Mouse (Mus musculus) stomach, embryonic 16.5 days (tissue): ENCODE results near the gene Rps24. TPM values are rescaled to one million over a fixed set of nuclear protein-coding genes. Genes with fewer than 3 reads are reported as not detected.

Experiments
- ATAC-seq: fragments of 200-750 bp; cut with Nextera tagmentation; 2 replicates; pipeline ENCODE4 v1.8.0; 2017; ENCODE audit warnings: moderate number of reproducible peaks, moderate TSS enrichment; ENCODE audit not compliant: insufficient read depth, low FRiP score
- H3K27ac ChIP-seq: fragments of 300-500 bp; sonication (generic); 2 replicates; pipeline ENCODE4 v1.5.1; 2014; ENCODE audit warnings: low read length
- H3K27me3 ChIP-seq: fragments of 300-500 bp; sonication (generic); 2 replicates; pipeline ENCODE4 v1.6.1; 2014; ENCODE audit warnings: low read length, control low read depth, mixed read lengths; ENCODE audit not compliant: control insufficient read depth, insufficient read depth
- H3K36me3 ChIP-seq: fragments of 300-500 bp; sonication (generic); 2 replicates; pipeline ENCODE4 v1.6.1; 2014; ENCODE audit warnings: low read length; ENCODE audit not compliant: control insufficient read depth, insufficient read depth
- H3K4me1 ChIP-seq: fragments of 300-500 bp; sonication (generic); 2 replicates; pipeline ENCODE4 v1.6.1; 2014; ENCODE audit warnings: low read length, control low read depth, mixed read lengths; ENCODE audit not compliant: control insufficient read depth, insufficient read depth
- H3K4me2 ChIP-seq: fragments of 300-500 bp; sonication (generic); 2 replicates; pipeline ENCODE4 v1.6.1; 2014; ENCODE audit warnings: low read depth, low read length, mixed read lengths
- H3K4me3 ChIP-seq: fragments of 300-500 bp; sonication (generic); replicated peaks from 2 replicates; pipeline ENCODE4 v1.5.1; 2014; ENCODE audit warnings: mild to moderate bottlenecking, low read length
- H3K9ac ChIP-seq: fragments of 300-500 bp; sonication (generic); 2 replicates; pipeline ENCODE4 v1.6.1; 2014; ENCODE audit warnings: low read length
- H3K9me3 ChIP-seq: fragments of 300-500 bp; sonication (generic); replicated peaks from 2 replicates; pipeline ENCODE4 v1.6.1; 2016; ENCODE audit warnings: low read length, control low read depth; ENCODE audit not compliant: control insufficient read depth
- WGBS: fragments of 180-500 bp; shearing (Covaris S2); extraction: QIAGEN DNeasy Blood & Tissue Kit; methylation state at CpG from one replicate; pipeline ENCODE4 v1.1.7; 2014; 5-methylcytosine and 5-hydroxymethylcytosine counted together
- polyA plus RNA-seq: library from polyadenylated mRNA; unstranded; fragments of >200 nt; fragmentation: Nextera tagmentation; extraction: Ambion mirVana; gene quantifications from 2 replicates; pipeline ENCODE4 v1.2.1, GENCODE M21; 2015

The Rps24 gene
- polyA plus RNA-seq, 1 experiment from 2014 or later = 860 TPM

DNA sequence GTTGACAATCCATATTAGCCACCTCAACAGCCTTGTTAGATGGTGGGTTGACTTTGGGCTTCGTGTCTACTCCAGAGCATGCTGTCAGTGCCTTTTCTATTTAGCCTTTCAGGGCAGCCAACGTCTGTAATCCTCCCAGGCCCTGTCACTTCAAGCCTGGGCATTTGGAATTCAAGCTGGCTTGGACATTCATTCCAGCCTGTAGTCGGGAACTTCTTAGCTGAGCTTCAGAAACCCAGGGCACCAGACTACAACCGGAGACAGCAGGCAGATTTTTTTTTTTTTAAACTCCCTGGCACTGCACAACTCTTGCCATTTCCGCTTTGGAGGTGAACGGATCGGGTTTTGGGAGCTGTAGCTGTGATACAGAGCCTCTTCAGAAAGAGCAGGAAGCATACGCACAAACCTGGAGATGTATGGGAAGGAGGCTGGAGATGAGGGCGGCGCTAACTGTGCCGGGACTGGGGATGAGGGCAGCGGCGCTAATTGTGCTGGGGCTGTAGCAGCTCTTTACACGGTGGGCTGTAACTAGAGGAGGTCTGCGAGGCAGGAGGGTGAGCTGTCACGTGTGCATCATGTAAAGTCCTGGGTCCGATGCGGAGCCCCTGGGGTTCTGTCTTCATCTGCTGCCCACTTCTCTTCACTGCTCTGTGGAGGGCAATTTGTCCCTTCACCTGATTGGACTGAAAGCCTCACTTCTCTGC lies 21.3 kb downstream of the Rps24 start:
- Histone ChIP-seq H3K4me2 (peak overlapping the region; percentile 39), H3K4me3 (peak overlapping the region; percentile 11; the same call in 1 of the 2 replicates), H3K27me3 (no peaks in the 10 kb centered on the region), H3K36me3 (no peaks in the 10 kb centered on the region), H3K27ac (0 out of 2 replicates have a peak overlapping the region, but pooled peaks have one; percentile 21), H3K9ac (peak overlapping the region; percentile 48; the same call in 1 of the 2 replicates), H3K4me1 (peaks cover 9% of the 10 kb centered on the region), H3K9me3 (0 out of 2 replicates have a peak, but pooled peaks cover 5% of the 10 kb centered on the region)
- WGBS = 19% methylated on average over 18 of the region's 18 CpGs
- no peak for ATAC-seq

DNA sequence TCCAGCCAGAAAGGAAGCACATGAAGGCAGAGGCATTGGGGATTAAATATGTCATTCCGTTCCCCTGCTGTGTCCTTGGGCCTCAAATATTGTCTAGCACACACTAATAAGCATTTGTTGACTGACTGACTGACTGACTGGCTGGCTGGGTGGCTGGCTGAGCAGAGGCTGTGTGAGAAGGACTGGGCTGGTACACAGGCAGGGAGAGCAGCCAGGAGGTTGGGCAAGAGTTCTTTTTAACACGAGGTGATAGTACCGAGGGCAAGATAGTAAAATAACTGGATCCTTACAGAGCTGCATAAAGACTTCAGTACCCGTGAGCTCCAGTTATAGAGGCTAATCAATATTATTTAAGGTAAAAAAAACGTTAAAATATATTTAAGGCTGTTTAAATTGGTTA lies 22.6 kb downstream of the Rps24 start:
- no peak for ATAC-seq
- Histone ChIP-seq H3K4me1 (peaks cover 9% of the 10 kb centered on the region), H3K9ac (no peak overlapping the region), H3K9me3 (0 out of 2 replicates have a peak, but pooled peaks cover 5% of the 10 kb centered on the region), H3K36me3 (no peaks in the 10 kb centered on the region), H3K27me3 (no peaks in the 10 kb centered on the region), H3K27ac (no peak overlapping the region), H3K4me3 (no peak overlapping the region), H3K4me2 (no peak overlapping the region)
- WGBS = 50% methylated on average over 5 of the region's 5 CpGs

DNA sequence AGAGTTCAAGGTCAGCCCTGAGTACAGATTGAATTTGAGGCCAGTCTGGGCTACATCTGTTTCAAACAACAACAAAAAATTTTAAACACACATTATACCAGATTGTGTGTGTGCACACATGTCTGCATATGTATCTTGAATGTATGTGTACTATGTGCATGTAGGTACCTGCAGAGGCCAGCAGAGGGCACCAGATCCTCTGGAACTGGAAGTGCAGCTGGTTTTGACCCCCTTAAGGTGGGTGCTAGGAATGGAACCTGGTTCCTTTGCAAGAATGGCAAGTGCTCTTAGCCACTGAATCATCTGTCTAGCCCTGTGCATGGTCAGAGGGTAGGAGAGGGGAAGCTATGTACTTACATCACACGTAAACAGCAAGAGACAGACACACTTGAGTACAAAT lies 23.3 kb downstream of the Rps24 start:
- H3K4me2 ChIP-seq = no peak overlapping the region
- WGBS = 92% methylated on average over 1 of the region's 1 CpGs
- no peak for ATAC-seq
- H3K9ac ChIP-seq = no peak overlapping the region
- no peaks in the 10 kb centered on the region for H3K27me3 ChIP-seq
- H3K4me3 ChIP-seq = no peak overlapping the region
- H3K36me3 ChIP-seq = no peaks in the 10 kb centered on the region
- H3K27ac ChIP-seq = no peak overlapping the region
- peaks cover 9% of the 10 kb centered on the region for H3K4me1 ChIP-seq
- H3K9me3 ChIP-seq = 0 out of 2 replicates have a peak, but pooled peaks cover 5% of the 10 kb centered on the region

- ATAC-seq = no peak
- Histone ChIP-seq H3K4me1 (peaks cover 9% of the 10 kb centered on the region), H3K27ac (no peak overlapping the region), H3K9ac (no peak overlapping the region), H3K4me2 (no peak overlapping the region), H3K27me3 (no peaks in the 10 kb centered on the region), H3K36me3 (no peaks in the 10 kb centered on the region), H3K4me3 (no peak overlapping the region), H3K9me3 (0 out of 2 replicates have a peak, but pooled peaks cover 5% of the 10 kb centered on the region)
- WGBS = 85% methylated on average over 2 of the region's 2 CpGs
Measured at GRCm38 (mm10) chr14:24510679-24511078, 23.8 kb downstream of the Rps24 start.

GRCm38 (mm10) chr14:24512527-24513161 lies 25.7 kb downstream of the Rps24 start:
- ATAC-seq = no peak
- Histone ChIP-seq H3K4me3 (no peak overlapping the region), H3K4me2 (no peak overlapping the region), H3K27me3 (no peaks in the 10 kb centered on the region), H3K9ac (no peak overlapping the region), H3K36me3 (no peaks in the 10 kb centered on the region), H3K4me1 (peaks cover 2% of the 10 kb centered on the region), H3K27ac (no peak overlapping the region), H3K9me3 (0 out of 2 replicates have a peak, but pooled peaks cover 5% of the 10 kb centered on the region)
- WGBS = 71% methylated on average over 6 of the region's 6 CpGs

- no peaks in the 10 kb centered on the region for H3K27me3 ChIP-seq
- H3K27ac ChIP-seq = no peak overlapping the region
- H3K4me1 ChIP-seq = no peaks in the 10 kb centered on the region
- H3K9ac ChIP-seq = no peak overlapping the region
- no peak for ATAC-seq
- no peaks in the 10 kb centered on the region for H3K36me3 ChIP-seq
- no peaks in the 10 kb centered on the region for H3K9me3 ChIP-seq
- 45% methylated on average over 8 of the region's 8 CpGs for WGBS
- H3K4me2 ChIP-seq = no peak overlapping the region
- H3K4me3 ChIP-seq = no peak overlapping the region
Measured at GRCm38 (mm10) chr14:24521597-24521996, 34.7 kb downstream of the Rps24 start.

DNA sequence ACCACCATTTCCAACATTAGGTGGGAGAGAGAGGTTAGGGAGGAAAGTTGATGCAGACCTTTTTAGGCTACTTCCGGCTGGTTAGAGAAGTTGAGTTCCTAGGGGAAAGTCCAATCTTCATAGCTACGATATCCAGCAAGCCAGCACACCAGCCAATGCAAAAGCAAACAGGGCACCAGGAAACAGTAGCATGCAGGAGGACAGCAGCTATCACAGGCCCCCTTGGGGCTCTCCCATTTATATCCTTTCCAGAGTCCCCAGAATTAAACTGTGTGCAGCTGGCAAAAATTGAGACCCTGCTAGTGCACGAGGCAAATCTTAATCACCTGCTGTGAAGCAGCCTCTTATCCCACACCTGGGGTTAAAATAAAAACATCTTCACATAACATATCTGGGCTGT lies 38.2 kb downstream of the Rps24 start:
- Histone ChIP-seq H3K4me1 (peaks cover 6% of the 10 kb centered on the region), H3K4me3 (no peak overlapping the region), H3K9me3 (no peaks in the 10 kb centered on the region), H3K36me3 (no peaks in the 10 kb centered on the region), H3K4me2 (no peak overlapping the region), H3K9ac (no peak overlapping the region), H3K27ac (no peak overlapping the region), H3K27me3 (no peaks in the 10 kb centered on the region)
- no peak for ATAC-seq
- 51% methylated on average over 3 of the region's 3 CpGs for WGBS

GRCm38 (mm10) chr14:24525677-24526415 lies 38.9 kb downstream of the Rps24 start:
- Histone ChIP-seq H3K4me2 (no peak overlapping the region), H3K9me3 (no peaks in the 10 kb centered on the region), H3K4me3 (no peak overlapping the region), H3K27me3 (no peaks in the 10 kb centered on the region), H3K4me1 (peaks cover 12% of the 10 kb centered on the region), H3K9ac (no peak overlapping the region), H3K27ac (no peak overlapping the region), H3K36me3 (no peaks in the 10 kb centered on the region)
- ATAC-seq = peak; percentile 46; the same call in 1 of the 2 replicates
- WGBS = 60% methylated on average over 10 of the region's 10 CpGs

GRCm38 (mm10) chr14:24526440-24526839 lies 39.5 kb downstream of the Rps24 start:
- Histone ChIP-seq H3K27ac (no peak overlapping the region), H3K4me1 (peaks cover 12% of the 10 kb centered on the region), H3K9ac (no peak overlapping the region), H3K4me2 (no peak overlapping the region), H3K36me3 (no peaks in the 10 kb centered on the region), H3K4me3 (no peak overlapping the region), H3K27me3 (no peaks in the 10 kb centered on the region), H3K9me3 (no peaks in the 10 kb centered on the region)
- WGBS = 68% methylated on average over 10 of the region's 10 CpGs
- no peak for ATAC-seq
